Mouse (Mus musculus) stomach, postnatal 0 days (tissue): Measurements from ENCODE around the gene Azi2. TPM values are rescaled to one million over a fixed set of nuclear protein-coding genes. Genes with fewer than 3 reads are reported as not detected.

Experiments
- ATAC-seq: fragments of 200-750 bp; cut with Nextera tagmentation; 2 replicates; pipeline ENCODE4 v1.8.0; 2017; ENCODE audit not compliant: low FRiP score, low TSS enrichment
- DNase-seq: peaks from one replicate; pipeline ENCODE4 v3.0.0-alpha.2; 2016; ENCODE audit warnings: low spot score
- H3K27ac ChIP-seq: fragments of 300-500 bp; sonication (generic); replicated peaks from 2 replicates; pipeline ENCODE4 v1.5.1; 2014; ENCODE audit warnings: mild to moderate bottlenecking, control low read depth
- H3K27me3 ChIP-seq: fragments of 300-500 bp; sonication (generic); 2 replicates; pipeline ENCODE4 v1.6.1; 2014; ENCODE audit warnings: low read length; ENCODE audit not compliant: control insufficient read depth, insufficient read depth
- H3K36me3 ChIP-seq: fragments of 300-500 bp; sonication (generic); 2 replicates; pipeline ENCODE4 v1.6.1; 2014; ENCODE audit warnings: low read length, mixed read lengths; ENCODE audit not compliant: control insufficient read depth, insufficient read depth
- H3K4me1 ChIP-seq: fragments of 300-500 bp; sonication (generic); replicated peaks from 2 replicates; pipeline ENCODE4 v1.6.1; 2014; ENCODE audit warnings: antibody characterized with exemption; ENCODE audit not compliant: control insufficient read depth, insufficient read depth
- H3K4me2 ChIP-seq: fragments of 300-500 bp; sonication (generic); replicated peaks from 2 replicates; pipeline ENCODE4 v1.6.1; 2014; ENCODE audit warnings: low read depth, mild to moderate bottlenecking, control low read depth, moderate library complexity
- H3K4me3 ChIP-seq: fragments of 300-500 bp; sonication (generic); 2 replicates; pipeline ENCODE4 v1.5.1; 2014; ENCODE audit warnings: low read depth, low read length, control low read depth
- H3K9ac ChIP-seq: fragments of 300-500 bp; sonication (generic); 2 replicates; pipeline ENCODE4 v1.6.1; 2014; ENCODE audit warnings: mild to moderate bottlenecking, low read length, control low read depth, mixed read lengths
- H3K9me3 ChIP-seq: fragments of 300-500 bp; sonication (generic); 2 replicates; pipeline ENCODE4 v1.6.1; 2016; ENCODE audit warnings: low read length; ENCODE audit not compliant: control insufficient read depth
- CTCF ChIP-seq: IDR thresholded peaks from 2 replicates; pipeline ENCODE4 v1.5.1; 2016; ENCODE audit warnings: antibody characterized with exemption, low read depth, mild to moderate bottlenecking, moderate library complexity
- EP300 ChIP-seq: optimal IDR thresholded peaks from 2 replicates; pipeline ENCODE3; 2016; ENCODE audit warnings: antibody characterized with exemption
- WGBS: fragments of 180-500 bp; shearing (Covaris S2); extraction: QIAGEN DNeasy Blood & Tissue Kit; methylation state at CpG from one replicate; pipeline ENCODE4 v1.1.7; 2014; 5-methylcytosine and 5-hydroxymethylcytosine counted together
- polyA plus RNA-seq: library from polyadenylated mRNA; unstranded; fragments of >200 nt; fragmentation: Nextera tagmentation; extraction: Ambion mirVana; gene quantifications from 2 replicates; pipeline ENCODE4 v1.2.1, GENCODE M21; 2015

Gene Azi2
- polyA plus RNA-seq, 1 experiment from 2014 or later, result 48.3 TPM

GRCm38 (mm10) chr9:118070442-118070841, 30.1 kb downstream of the Azi2 start:
- no peak overlapping the region for H3K9ac ChIP-seq
- no peaks in the 10 kb centered on the region for H3K4me1 ChIP-seq
- H3K4me3 ChIP-seq, result no peak overlapping the region
- DNase-seq, result no peak
- H3K27ac ChIP-seq, result no peak overlapping the region
- H3K36me3 ChIP-seq, result peaks cover 7% of the 10 kb centered on the region
- no peaks in the 10 kb centered on the region for H3K9me3 ChIP-seq
- no peak for ATAC-seq
- no peak overlapping the region for H3K4me2 ChIP-seq
- no peaks in the 10 kb centered on the region for H3K27me3 ChIP-seq
- TF ChIP-seq EP300, result no peak
- TF ChIP-seq CTCF, result no peak
- 88% methylated on average over 6 of the region's 6 CpGs for WGBS

GRCm38 (mm10) chr9:118071337-118071736, 31.0 kb downstream of the Azi2 start:
- WGBS, result 84% methylated on average over 3 of the region's 3 CpGs
- no peak for TF ChIP-seq CTCF
- no peak for TF ChIP-seq EP300
- H3K27me3 ChIP-seq, result no peaks in the 10 kb centered on the region
- H3K9me3 ChIP-seq, result no peaks in the 10 kb centered on the region
- H3K36me3 ChIP-seq, result peaks cover 7% of the 10 kb centered on the region
- H3K4me2 ChIP-seq, result no peak overlapping the region
- H3K9ac ChIP-seq, result no peak overlapping the region
- H3K4me1 ChIP-seq, result no peaks in the 10 kb centered on the region
- DNase-seq (no peak), ATAC-seq (no peak)
- no peak overlapping the region for H3K4me3 ChIP-seq
- H3K27ac ChIP-seq, result no peak overlapping the region

GRCm38 (mm10) chr9:118072101-118072500, 31.8 kb downstream of the Azi2 start:
- Histone ChIP-seq H3K4me3 (no peak overlapping the region), H3K27ac (no peak overlapping the region), H3K4me2 (no peak overlapping the region), H3K9me3 (no peaks in the 10 kb centered on the region), H3K9ac (no peak overlapping the region), H3K27me3 (no peaks in the 10 kb centered on the region), H3K36me3 (peaks cover 4% of the 10 kb centered on the region; the same call in 1 of the 2 replicates), H3K4me1 (no peaks in the 10 kb centered on the region)
- no peak for ATAC-seq
- DNase-seq, result no peak
- 75% methylated on average over 5 of the region's 5 CpGs for WGBS
- TF ChIP-seq EP300 (no peak), CTCF (no peak)

- no peak overlapping the region for H3K27ac ChIP-seq
- H3K9me3 ChIP-seq, result no peaks in the 10 kb centered on the region
- no peak for DNase-seq
- no peaks in the 10 kb centered on the region for H3K4me1 ChIP-seq
- H3K27me3 ChIP-seq, result no peaks in the 10 kb centered on the region
- H3K4me2 ChIP-seq, result no peak overlapping the region
- no peak overlapping the region for H3K4me3 ChIP-seq
- no peak overlapping the region for H3K9ac ChIP-seq
- ATAC-seq, result no peak
- H3K36me3 ChIP-seq, result peaks cover 4% of the 10 kb centered on the region; the same call in 1 of the 2 replicates
- 78% methylated on average over 3 of the region's 3 CpGs for WGBS
- TF ChIP-seq CTCF, result no peak
- TF ChIP-seq EP300, result no peak
Measured at GRCm38 (mm10) chr9:118073358-118073757, 33.1 kb downstream of the Azi2 start.

- Histone ChIP-seq H3K4me2 (peak overlapping the region; percentile 53), H3K36me3 (no peaks in the 10 kb centered on the region), H3K4me3 (peak overlapping the region; percentile 23), H3K9ac (peak overlapping the region; percentile 47), H3K27me3 (no peaks in the 10 kb centered on the region), H3K4me1 (no peaks in the 10 kb centered on the region), H3K27ac (no peak overlapping the region), H3K9me3 (no peaks in the 10 kb centered on the region)
- peak; percentile 49; the same call in 1 of the 2 replicates for ATAC-seq
- TF ChIP-seq CTCF (no peak), EP300 (no peak)
- no peak for DNase-seq
- 22% methylated on average over 22 of the region's 22 CpGs for WGBS
Measured at GRCm38 (mm10) chr9:118082575-118083431, 42.5 kb downstream of the Azi2 start.

GRCm38 (mm10) chr9:118083834-118084233, 43.5 kb downstream of the Azi2 start:
- 82% methylated on average over 4 of the region's 4 CpGs for WGBS
- Histone ChIP-seq H3K4me1 (no peaks in the 10 kb centered on the region), H3K4me3 (no peak overlapping the region), H3K4me2 (no peak overlapping the region), H3K9me3 (no peaks in the 10 kb centered on the region), H3K27ac (no peak overlapping the region), H3K27me3 (no peaks in the 10 kb centered on the region), H3K36me3 (no peaks in the 10 kb centered on the region), H3K9ac (no peak overlapping the region)
- ATAC-seq, result no peak
- TF ChIP-seq CTCF, result no peak
- no peak for TF ChIP-seq EP300
- no peak for DNase-seq
